Mouse (Mus musculus) frontal cortex, postnatal 25 days (tissue): ENCODE data around the gene Cnbp.
A peak's percentile ranks its signal among the peaks of the same experiment; 100 is the strongest.

Source experiments
- DNase-seq, 2 experiments: peaks; one replicate each; pipeline ENCODE4 v3.0.0; 2022; ENCODE audit warnings: low spot score in 2 of 2

Cnbp gene

DNA sequence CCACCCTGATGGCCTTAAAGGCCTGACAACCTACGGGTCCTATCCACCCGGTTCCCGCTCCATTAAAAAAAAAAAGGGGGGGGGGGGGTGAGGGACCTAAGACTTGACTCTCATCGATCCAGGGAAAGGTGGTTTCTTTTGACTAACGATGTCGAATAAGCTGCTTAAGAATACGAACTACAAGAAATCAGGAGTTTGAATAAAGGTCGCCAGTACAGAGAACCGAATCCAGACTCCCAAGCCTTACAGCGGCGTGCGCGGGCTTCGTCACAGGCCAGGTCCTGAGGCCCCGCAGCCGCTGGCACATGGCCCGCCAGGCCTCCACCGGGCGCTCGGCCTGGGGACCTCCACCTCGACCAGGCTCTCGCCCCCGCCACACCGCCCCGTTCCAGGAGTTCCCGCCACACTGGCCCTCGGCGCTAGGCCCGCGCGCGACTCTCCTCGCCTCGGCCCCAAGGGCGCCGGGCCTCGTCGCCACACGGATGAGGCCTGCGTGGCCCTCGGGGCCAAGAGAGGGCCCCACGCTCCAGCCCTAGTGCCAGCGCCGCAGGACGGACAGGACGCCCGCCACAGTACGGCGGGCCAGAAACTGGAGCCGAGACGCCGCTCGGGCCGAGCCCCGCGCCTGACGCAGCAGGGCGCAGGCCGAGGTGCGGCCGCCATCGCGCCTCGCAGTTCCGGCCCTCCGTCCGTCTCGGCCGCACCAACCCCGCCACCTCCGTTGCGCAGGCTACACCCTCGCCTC is 579 bp downstream of the Cnbp start:
- peak in 1 of 2 experiments; percentile 31 for DNase-seq

DNA sequence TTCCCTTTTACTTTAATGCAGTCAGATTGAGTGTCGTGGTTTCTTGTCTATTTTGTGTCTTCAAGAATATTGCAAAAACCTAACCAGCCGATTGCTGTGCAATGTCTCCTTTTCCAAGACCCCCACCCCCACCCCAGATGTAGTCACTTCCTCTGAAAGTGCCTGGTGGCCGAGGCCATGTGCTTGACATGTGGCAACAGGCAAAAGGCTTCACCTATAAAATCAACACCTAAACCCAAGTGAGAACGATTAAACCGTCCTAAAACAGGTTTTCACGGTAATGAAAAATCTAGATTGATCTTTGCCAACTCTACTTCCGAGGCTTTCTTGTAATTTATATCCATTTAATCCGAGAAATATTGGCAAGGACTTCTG is 1.1 kb downstream of the Cnbp start:
- DNase-seq: no peak

DNA sequence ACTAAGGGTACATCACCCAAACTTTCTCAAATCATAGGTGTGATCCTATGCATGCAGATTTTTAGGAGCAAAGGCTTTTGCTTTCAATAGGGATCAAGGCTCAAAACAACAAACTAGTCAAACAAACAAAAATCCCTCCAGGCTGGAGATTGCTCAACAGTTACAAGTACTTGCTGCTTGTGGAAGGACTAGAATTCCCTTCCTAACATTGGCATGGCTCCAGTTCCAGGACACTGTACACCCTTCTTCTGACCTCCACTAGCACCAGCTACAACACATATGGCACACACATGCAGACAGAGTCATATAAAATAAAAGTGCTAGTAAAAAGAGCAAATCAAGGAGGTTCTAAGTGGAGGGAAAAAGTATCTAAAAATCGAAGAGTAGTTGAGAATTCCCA is 4.1 kb downstream of the Cnbp start:
- DNase-seq: no peak

DNA sequence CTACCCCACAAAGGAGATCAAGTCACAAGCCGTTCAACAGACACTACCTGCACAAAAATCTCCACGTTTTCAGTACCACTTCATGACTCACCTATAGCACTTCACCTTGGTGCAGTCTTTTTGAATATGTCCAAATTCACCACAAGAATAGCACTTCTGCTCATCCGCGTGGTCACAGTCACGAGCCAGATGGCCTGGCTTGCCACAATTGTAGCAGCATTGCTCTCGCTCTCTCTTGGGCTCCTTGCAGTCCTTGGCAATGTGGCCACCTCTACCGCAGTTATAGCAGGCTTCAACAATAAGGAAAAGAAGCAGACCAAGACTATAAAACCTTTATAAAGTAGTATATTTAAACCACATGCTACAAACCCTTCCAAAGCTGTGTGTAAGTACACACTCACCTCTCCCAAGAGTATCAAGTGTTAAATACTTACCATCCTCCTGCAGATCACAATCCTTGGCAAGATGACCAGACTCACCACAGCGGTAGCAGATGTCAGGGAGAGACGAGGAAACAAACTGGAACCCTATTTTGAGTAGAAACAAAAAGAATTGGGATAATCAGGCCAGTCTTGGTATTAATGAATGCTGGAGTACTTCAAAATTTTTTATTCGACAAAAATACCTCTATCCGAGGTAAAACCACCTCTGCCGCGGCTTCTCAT is 5.7 kb downstream of the Cnbp start:
- no peak for DNase-seq

DNA sequence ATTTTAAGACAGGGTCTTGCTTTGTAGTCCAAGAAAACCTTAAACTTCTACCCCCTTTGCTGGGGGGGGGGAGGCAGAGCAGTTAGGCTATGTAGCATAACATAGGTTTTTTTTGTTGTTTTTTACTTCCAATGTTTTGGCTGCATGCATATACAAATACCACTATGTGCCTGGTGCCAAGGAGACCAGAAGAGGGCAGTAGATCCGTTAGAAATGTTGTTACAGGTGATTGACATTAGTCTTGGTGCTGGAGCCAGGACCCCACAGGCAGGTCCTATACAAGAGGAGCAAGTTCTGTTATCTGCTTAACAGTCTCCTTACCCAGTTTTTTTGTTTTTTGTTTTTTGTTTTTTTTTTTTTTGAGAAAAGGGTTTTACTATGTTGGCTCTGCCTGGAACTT is 8.7 kb downstream of the Cnbp start:
- no peak for DNase-seq

DNA sequence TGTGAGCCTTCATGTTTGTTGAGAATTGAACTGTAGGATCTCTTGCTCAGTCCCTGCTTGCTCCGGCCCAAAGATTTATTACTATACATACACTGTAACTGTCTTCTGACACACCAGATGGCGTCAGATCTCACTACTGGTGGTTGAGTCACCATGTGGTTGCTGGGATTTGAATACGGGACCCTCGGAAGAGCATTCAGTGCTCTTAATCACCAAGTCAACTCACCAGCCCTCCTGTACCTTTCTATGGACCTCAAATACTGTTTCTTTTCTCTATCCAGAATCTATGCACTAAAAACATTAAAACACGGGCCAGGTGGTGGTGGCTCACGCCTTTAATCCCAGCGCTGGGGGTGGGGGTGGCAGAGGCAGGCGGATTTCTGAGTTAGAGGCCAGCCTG is 9.3 kb downstream of the Cnbp start:
- DNase-seq: no peak

DNA sequence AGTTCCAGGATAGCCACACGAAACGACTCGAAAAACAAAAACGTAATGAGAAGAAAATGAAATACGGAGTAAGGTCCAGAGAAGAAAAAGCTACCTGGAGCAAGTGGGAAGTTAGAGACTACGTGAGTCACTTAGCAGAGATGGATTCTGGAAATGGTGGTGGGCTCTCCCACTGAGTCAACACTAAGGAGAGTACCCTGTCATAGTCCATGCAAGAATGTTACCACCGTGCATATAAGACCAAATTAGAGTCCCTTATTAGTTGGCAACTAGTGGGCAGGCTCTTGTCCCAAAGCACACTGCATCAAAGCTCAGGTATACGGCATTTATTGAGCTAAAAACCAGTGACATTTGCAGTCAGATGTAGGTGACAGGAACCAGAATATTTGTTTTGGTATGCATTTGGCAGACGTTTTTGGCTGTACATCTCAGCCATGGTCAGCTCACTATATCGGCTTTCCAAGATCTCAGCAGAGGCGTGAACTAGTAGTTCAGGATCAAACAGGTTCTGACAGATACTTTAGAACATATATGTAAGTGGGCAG is 11.0 kb downstream of the Cnbp start:
- no peak for DNase-seq

DNA sequence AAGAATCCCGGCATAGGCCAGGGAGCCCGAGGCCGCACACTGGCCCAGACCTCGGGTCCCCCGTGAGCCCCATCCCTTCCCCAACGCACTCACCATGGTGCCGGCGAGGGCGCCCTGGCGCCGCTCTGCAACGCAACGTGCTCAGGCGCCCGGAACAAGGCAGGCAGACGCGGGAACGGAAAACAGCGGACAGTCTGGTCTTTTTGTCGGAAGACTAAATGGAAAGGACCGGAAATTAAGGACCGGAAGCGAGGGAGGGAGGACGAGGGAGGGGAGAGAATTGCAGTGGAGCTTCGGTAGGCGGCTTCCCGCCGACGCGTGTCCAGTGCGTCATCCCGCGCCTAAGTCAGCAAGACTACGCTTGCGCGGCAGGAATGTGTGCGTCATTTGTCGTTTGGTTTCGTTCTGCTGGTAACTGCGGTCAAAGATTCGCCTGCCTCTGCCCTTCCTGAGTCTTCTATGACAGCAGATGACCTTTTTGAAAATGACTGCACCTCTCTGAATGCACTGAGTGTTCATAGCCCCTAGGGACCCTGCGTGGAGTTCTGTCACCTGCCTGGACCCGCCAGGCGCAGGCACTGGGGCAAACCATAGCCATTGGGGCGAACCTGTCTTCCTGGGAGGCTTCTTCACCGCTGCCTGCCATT is 12.2 kb downstream of the Cnbp start, which contains the start of gene Isy1:
Gene Isy1 (minus strand): TSS at position 248 of the 647 bp plus-strand sequence.
- DNase-seq: peak; percentile 91 to 95

DNA sequence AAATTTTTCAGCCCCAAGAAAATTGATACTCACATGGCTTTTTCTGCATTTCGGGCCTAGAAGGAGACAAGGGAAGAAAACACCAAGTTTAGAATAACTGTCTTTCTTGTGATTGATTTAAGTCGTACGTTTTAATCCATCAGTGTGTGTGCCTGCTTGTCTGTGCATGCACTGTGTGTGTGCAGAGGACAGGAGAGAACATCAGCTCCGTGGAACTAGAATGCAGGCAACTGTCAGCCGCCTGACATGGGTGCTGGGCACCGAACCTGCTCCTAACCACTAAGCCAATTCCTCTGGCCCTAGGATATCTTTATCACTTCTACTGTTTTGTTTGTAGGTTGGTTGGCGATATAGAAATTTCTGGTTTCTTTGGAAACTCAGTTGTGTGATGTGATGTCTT is 15.2 kb downstream of the Cnbp start, which contains the start of gene Gm45140:
Gene Gm45140 (minus strand): TSS at position 101 of the 400 bp plus-strand sequence.
- DNase-seq: no peak

DNA sequence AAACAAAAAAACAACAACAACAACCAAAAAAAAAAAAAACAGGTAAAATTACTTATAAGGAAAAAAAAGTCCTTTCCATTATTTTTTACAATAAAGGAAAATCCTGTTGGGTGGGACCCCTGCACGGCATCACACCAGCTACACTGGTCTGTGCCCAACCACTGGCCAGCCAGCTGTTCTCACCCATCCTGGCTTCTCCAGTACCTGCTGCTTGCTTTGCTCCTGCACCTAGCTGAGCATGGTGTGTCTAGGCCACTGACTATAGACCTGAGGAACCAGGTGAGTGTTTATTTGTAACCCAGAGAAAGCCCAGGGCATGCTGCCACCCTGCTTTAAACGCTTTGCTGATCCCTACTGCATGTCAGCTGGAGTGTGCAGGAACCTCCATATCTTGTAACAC is 30.5 kb downstream of the Cnbp start:
- no peak for DNase-seq

DNA sequence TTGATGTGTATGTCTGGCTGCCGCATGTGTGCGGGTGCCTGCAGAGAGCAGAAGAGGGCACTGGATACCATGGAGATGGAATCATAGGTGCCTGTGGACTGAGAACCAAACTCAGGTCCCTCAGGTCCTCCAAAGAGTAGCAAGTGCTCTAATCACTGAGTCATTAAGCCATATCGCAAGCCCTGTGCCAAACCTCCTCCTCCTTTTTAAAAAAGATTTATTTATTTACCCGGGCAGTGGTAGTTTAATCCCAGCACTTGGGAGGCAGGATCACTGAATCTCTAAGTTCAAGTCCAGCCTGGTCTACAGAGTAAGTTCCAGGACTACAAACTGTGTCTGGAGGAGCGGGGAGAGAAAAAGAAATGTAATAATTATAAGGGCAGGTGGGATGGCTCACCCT is 36.4 kb downstream of the Cnbp start:
- DNase-seq: no peak

DNA sequence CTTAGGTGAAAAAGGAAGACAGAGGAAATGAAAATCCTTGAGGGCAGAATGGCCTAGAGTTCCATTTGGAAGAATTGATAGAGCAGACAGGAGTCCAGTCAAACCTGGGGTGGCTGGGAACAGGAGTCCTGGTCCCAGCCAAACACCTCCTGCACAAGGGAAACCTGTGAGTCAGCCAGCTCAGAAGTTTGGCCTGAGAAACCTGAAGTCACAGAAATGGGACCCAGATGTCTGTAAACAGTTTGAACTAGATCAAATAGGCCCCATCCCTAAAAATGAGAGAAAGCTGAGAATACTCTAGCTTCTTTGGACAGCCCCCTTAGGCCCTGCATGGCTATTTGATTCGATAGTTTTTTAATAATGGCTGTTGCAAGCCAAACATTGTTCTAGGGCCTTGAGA is 38.2 kb downstream of the Cnbp start:
- no peak for DNase-seq

DNA sequence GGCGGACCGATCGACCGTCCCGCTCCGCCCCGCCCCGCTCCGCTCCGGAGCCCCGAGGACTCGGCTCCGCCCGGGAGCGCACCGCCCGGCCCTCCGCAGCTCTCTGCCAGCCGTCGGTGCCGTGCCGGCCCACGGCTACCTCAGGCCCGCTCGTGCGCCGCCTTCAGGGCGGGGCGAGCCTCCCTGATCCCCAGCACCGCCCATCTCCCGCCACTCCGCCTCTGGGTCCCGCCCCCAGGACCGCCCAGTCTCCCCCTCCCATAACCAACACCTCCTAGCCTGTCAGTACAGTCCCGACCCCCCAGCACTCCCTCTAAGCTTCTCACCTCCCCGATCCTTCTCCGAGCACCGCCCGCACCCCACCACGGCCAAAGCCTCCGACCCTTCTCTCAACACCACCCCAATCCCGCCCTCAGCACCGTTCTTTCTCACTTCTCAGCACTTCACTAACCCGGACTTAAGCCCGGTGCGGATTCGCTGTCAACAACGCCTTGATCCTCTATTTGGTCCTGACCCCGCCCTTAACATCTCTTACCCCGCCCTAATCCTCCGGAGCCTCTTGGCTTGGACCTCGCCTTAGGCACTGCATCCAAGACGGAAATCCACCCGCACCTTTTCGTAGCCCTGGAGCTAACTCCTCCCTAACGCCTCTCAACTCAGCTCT is 39.1 kb downstream of the Cnbp start, which contains the start of gene Rab43:
Gene Rab43 (minus strand): TSS at position 490 of the 664 bp plus-strand sequence.
- DNase-seq: peak; percentile 65 to 81

DNA sequence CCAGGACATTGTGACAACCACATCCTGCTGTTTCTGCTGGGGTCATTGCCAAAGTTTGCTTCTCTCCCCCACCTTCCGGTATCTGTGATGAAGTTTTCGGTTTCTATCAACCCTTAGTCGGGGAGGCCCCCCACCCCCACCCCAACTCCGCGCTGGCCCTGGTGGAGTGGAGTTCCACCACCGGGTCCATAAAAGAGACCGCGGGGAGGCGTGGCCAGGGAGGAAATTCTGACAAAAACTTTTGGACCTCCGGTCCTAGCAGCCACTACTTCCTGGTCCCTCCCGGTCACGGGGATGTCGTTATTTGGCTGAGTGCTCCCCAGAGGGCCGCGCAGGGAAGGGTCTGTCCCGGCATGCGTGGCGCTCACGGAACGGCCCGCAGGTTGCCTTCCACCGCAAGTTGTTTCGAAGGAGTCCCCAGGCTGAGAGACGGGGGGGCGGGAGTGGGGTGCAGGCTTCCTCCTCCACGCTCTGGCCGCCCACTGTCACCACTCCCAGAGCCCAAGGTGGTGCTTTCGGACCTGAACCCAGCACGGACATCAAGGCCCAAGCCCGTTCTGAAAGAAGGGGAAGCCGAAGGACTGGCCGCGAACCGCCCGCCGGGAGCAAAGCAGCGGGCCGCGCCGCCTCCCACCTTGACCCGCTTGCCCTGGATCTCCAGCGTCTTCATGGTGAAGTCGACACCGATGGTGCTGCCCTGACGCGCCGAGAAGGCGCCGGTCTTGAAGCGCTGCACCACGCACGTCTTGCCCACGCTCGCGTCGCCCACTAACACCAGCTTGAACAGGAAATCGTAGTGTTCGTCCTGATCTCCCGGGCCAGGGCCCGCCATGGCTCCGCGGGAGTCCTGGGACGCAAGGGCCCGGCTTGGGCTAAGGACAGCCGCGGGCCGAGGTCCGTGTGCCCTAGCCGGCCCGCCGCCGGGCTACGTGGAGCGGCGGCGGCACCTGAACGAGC is 39.9 kb downstream of the Cnbp start:
- peak in 1 of 2 experiments; percentile 16 for DNase-seq

DNA sequence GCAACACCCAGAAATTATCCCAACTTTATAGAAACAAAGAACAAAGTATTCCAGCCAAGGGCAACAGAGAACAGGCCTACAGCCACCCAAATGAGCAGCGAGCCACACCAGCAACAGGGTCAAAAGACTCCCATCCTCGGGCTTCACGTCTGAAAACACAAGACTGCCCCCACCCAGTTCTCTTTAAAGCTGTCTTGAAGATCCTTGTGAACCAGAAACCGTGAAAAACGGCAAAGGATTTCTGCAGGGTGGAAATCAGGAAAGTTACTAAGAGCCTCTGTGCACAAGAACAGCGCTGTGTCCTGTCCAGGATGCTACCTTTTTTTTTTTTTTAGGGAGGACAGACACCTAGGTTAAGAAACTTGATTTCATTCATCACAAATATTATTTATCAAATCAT is 40.6 kb downstream of the Cnbp start:
- DNase-seq: no peak

DNA sequence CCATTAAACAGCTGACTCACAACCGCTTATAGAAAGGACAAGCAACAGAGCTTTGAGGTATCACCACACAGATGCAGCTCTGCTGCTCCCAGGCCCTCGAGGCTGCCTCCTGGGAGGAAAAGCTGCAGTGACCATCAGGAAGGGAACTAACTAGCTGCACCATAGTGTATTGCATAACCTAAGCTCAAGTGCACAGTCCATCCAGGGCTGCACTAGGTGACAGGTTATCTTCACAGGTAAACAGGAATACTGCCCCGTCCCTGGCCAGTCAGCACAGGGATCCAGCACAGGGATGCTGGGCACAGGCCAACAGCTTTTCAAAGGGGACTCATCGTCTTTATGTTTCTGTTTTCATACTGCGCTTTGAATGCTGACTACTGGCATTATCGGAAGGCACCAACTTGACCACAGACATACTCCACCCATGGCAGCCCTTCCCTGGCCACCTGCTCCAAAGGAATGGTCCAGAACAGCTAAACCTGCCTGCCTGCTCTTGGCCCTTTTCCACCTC is 41.2 kb downstream of the Cnbp start:
- no peak for DNase-seq

DNA sequence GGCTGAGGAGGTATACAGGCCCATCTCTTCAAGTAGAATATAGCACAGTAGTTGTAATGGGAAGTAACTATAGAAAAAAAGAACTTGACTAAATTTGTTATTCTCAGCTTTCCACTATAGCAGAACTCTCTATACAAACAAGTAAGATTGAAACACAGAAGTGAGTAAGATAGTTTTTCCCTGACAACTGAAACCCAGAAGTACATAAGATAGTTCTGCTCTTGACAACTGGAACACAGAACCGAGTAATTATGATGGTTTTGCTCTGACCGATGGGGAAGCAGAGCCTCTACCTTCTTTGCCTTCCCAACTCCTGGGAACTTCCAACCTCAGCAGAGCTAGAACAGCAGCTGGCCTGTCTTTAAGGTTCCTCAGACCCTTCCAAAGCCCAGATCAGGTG is 41.8 kb downstream of the Cnbp start:
- no peak for DNase-seq

DNA sequence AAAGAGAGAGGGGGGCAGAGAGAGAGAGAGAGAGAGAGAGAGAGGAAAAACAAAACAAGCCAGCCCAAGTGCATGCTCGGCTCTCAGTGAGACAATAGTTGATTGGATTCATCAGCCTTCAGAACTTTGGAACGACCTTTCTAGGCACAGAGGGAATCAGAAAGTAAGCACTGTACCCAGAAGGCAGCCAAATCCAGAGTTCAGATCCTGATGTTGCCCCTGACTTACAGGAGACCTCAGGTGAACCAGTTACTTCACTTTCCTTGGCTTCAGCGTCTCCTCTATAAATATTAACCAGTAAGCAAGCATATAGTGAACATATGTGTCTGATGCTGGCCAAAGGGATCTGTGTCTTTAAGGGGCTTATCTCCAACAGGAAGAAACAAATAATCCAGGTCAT is 42.4 kb downstream of the Cnbp start:
- no peak for DNase-seq

DNA sequence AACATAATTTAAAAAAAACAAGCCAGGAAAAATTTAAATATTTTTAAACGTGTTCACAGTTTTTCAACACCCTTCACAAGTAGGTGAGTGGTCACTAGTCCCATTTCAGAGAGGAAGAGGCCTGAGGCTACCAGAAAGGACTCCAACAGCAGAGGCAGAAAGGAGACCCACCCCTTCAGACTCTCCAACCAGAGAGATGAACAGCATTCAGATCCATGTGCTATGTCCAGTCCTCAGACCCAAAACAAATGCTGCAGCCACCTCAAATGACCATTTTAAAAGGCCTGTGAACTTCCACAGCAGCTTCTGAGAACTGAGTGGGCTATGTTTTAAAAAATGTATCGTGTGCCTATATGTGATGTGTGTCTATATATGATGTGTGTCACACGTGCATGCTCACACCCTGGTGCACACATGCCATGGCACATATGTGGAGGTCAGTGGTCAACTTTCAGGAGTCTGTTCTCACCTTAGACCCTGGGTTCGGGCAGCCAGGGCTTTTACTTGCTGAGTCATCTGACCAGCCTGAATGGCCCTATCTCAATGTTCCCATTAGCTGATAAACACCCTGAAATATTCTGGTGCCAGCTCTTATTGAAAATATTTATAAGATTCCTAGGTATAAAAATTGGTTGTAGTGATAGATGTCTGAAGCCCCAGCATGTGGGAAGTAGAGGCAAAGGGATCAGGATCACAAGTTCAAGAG is 43.0 kb downstream of the Cnbp start:
- DNase-seq: no peak

DNA sequence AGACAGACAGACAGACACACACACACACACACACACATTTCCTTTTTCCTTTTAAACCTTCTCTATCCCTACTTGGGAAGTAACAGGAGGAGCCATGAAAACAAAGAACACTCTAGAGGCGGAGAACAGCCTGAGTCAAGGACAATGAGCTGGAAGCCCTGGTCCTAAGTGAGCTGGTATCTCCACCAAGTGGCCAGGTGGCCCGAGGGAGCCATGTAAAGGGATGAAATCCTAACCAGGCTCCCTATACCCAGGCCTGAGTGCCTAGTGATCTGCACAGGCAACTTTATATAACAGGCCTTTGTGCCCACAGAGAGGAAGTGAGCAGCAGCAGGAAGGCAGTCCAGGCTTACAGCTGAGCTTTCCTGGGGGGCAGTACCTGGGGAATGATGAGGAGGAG is 44.0 kb downstream of the Cnbp start:
- DNase-seq: no peak
